Mouse (Mus musculus) forebrain, postnatal 0 days (tissue): ENCODE data around the gene Fam69a. TPM values are rescaled to one million over a fixed set of nuclear protein-coding genes. Genes with fewer than 3 reads are reported as not detected.
"Not testable (repeated sequence)": the region's sequence is repeated elsewhere in the genome, so short reads cannot be mapped to it uniquely, and the experiment has no call there.

Experiments used
- ATAC-seq: fragments of 200-750 bp; cut with Nextera tagmentation; 2 replicates; pipeline ENCODE4 v1.8.0; 2017; ENCODE audit warnings: mild to moderate bottlenecking, moderate library complexity
- DNase-seq: peaks from one replicate; pipeline ENCODE4 v3.0.0-alpha.2; 2015
- H3K27ac ChIP-seq: fragments of 300-500 bp; sonication (generic); 2 replicates; pipeline ENCODE4 v1.5.1; 2014; ENCODE audit warnings: low read depth, mild to moderate bottlenecking, antibody characterized with exemption, low read length, moderate library complexity, mixed read lengths
- H3K27me3 ChIP-seq: fragments of 300-500 bp; sonication (generic); 2 replicates; pipeline ENCODE4 v1.6.1; 2014; ENCODE audit warnings: mild to moderate bottlenecking, low read length, mixed read lengths; ENCODE audit not compliant: insufficient read depth
- H3K36me3 ChIP-seq: fragments of 300-500 bp; sonication (generic); 2 replicates; pipeline ENCODE4 v1.6.1; 2014; ENCODE audit warnings: mild to moderate bottlenecking, moderate library complexity; ENCODE audit not compliant: insufficient read depth
- H3K4me1 ChIP-seq: fragments of 300-500 bp; sonication (generic); 2 replicates; pipeline ENCODE4 v1.6.1; 2014; ENCODE audit warnings: antibody characterized with exemption; ENCODE audit not compliant: insufficient read depth
- H3K4me2 ChIP-seq: fragments of 300-500 bp; sonication (generic); 2 replicates; pipeline ENCODE4 v1.6.1; 2014; ENCODE audit warnings: low read depth, mild to moderate bottlenecking, moderate library complexity
- H3K4me3 ChIP-seq: fragments of 300-500 bp; sonication (generic); 2 replicates; pipeline ENCODE4 v1.5.1; 2014; ENCODE audit warnings: low read depth, low read length, mixed read lengths
- H3K9ac ChIP-seq: fragments of 300-500 bp; sonication (generic); 2 replicates; pipeline ENCODE4 v1.6.1; 2014; ENCODE audit warnings: mild to moderate bottlenecking
- H3K9me3 ChIP-seq: fragments of 300-500 bp; sonication (generic); 2 replicates; pipeline ENCODE4 v1.6.1; 2016; ENCODE audit warnings: low read length
- CTCF ChIP-seq: sonication (generic); IDR thresholded peaks from 2 replicates; pipeline ENCODE4 v1.5.1; 2016; ENCODE audit warnings: antibody characterized with exemption, control low read depth, low read depth
- WGBS: fragments of 180-500 bp; shearing (Covaris S2); extraction: QIAGEN DNeasy Blood & Tissue Kit; methylation state at CpG from one replicate; pipeline ENCODE4 v1.1.7; 2014; 5-methylcytosine and 5-hydroxymethylcytosine counted together
- polyA plus RNA-seq: library from polyadenylated mRNA; unstranded; fragments of >200 nt; fragmentation: Nextera tagmentation; extraction: Ambion mirVana; gene quantifications from 2 replicates; pipeline ENCODE4 v1.2.1, GENCODE M21; 2015
- total RNA-seq: library from RNA; depleted of rRNA; stranded (reverse); fragments of >200 nt; gene quantifications from 2 replicates; pipeline ENCODE4 v1.2.3, GENCODE M21; 2014; rRNA removed

Fam69a gene
- total RNA-seq, result 23.9 and 28.5 TPM in 2 replicates
- polyA plus RNA-seq, result 47.8 and 60.9 TPM in 2 replicates

GRCm38 (mm10) chr5:107986967-107987834 lies at the start of gene Fam69a:
TSS of gene Fam69a (minus strand) at chr5:107987085.
- Histone ChIP-seq H3K27me3 (no peaks in the 10 kb centered on the region), H3K4me2 (peak within 1 kb of the TSS; percentile 54), H3K9ac (peak within 1 kb of the TSS; percentile 92), H3K36me3 (no peaks in the 10 kb centered on the region), H3K4me3 (peak within 1 kb of the TSS; percentile 82), H3K27ac (peak within 1 kb of the TSS; percentile 96), H3K9me3 (no peaks in the 10 kb centered on the region), H3K4me1 (no peaks in the 10 kb centered on the region)
- DNase-seq, result peak; percentile 98
- no peak for TF ChIP-seq CTCF
- ATAC-seq, result peak; percentile 92
- under 1% methylated on average over 77 of the region's 91 CpGs for WGBS

GRCm38 (mm10) chr5:108035523-108035922 lies 48.6 kb upstream of the Fam69a start:
- no peak overlapping the region for H3K4me2 ChIP-seq
- DNase-seq, result no peak
- no peak for TF ChIP-seq CTCF
- WGBS, result 16% methylated on average over 2 of the region's 2 CpGs
- H3K27ac ChIP-seq, result no peak overlapping the region
- no peaks in the 10 kb centered on the region for H3K9me3 ChIP-seq
- no peaks in the 10 kb centered on the region for H3K36me3 ChIP-seq
- ATAC-seq, result no peak
- no peak overlapping the region for H3K9ac ChIP-seq
- no peak overlapping the region for H3K4me3 ChIP-seq
- H3K4me1 ChIP-seq, result no peaks in the 10 kb centered on the region
- no peaks in the 10 kb centered on the region for H3K27me3 ChIP-seq

GRCm38 (mm10) chr5:108034194-108034593 lies 47.3 kb upstream of the Fam69a start:
- Histone ChIP-seq H3K36me3 (no peaks in the 10 kb centered on the region), H3K4me3 (no peak overlapping the region), H3K9ac (no peak overlapping the region), H3K4me1 (no peaks in the 10 kb centered on the region), H3K4me2 (no peak overlapping the region), H3K9me3 (no peaks in the 10 kb centered on the region), H3K27me3 (no peaks in the 10 kb centered on the region), H3K27ac (no peak overlapping the region)
- peak; percentile 70 for TF ChIP-seq CTCF
- 31% methylated on average over 4 of the region's 4 CpGs for WGBS
- peak; percentile 43; the same call in 1 of the 2 replicates for ATAC-seq
- peak; percentile 78 for DNase-seq

- no peaks in the 10 kb centered on the region for H3K9me3 ChIP-seq
- no peak overlapping the region for H3K27ac ChIP-seq
- H3K4me2 ChIP-seq, result no peak overlapping the region
- ATAC-seq, result no peak
- H3K36me3 ChIP-seq, result no peaks in the 10 kb centered on the region
- no peak overlapping the region for H3K4me3 ChIP-seq
- H3K27me3 ChIP-seq, result no peaks in the 10 kb centered on the region
- TF ChIP-seq CTCF, result no peak
- WGBS, result 89% methylated on average over 4 of the region's 4 CpGs
- no peak overlapping the region for H3K9ac ChIP-seq
- no peak for DNase-seq
- H3K4me1 ChIP-seq, result no peaks in the 10 kb centered on the region
These were observed 44.4 kb upstream of the Fam69a start for GRCm38 (mm10) chr5:108031267-108031666.

GRCm38 (mm10) chr5:108029968-108030367 lies 43.1 kb upstream of the Fam69a start:
- H3K4me3 ChIP-seq, result no peak overlapping the region
- TF ChIP-seq CTCF, result peak; percentile 34
- no peak overlapping the region for H3K27ac ChIP-seq
- no peaks in the 10 kb centered on the region for H3K9me3 ChIP-seq
- 73% methylated on average over 2 of the region's 2 CpGs for WGBS
- DNase-seq (no peak), ATAC-seq (no peak)
- no peak overlapping the region for H3K4me2 ChIP-seq
- no peaks in the 10 kb centered on the region for H3K36me3 ChIP-seq
- H3K4me1 ChIP-seq, result no peaks in the 10 kb centered on the region
- H3K9ac ChIP-seq, result no peak overlapping the region
- H3K27me3 ChIP-seq, result no peaks in the 10 kb centered on the region

GRCm38 (mm10) chr5:108028797-108029536 lies 42.1 kb upstream of the Fam69a start:
- not testable (repeated sequence) for H3K36me3 ChIP-seq, H3K27ac ChIP-seq, H3K27me3 ChIP-seq, ATAC-seq, H3K4me2 ChIP-seq, H3K4me1 ChIP-seq, H3K9ac ChIP-seq, DNase-seq, H3K9me3 ChIP-seq, H3K4me3 ChIP-seq
- WGBS, result 87% methylated on average over 7 of the region's 7 CpGs

GRCm38 (mm10) chr5:108028230-108028629 lies 41.3 kb upstream of the Fam69a start:
- 91% methylated on average over 4 of the region's 4 CpGs for WGBS
- ATAC-seq (no peak), DNase-seq (no peak)
- Histone ChIP-seq H3K36me3 (no peaks in the 10 kb centered on the region), H3K9ac (no peak overlapping the region), H3K4me1 (no peaks in the 10 kb centered on the region), H3K9me3 (no peaks in the 10 kb centered on the region), H3K4me2 (no peak overlapping the region), H3K27ac (no peak overlapping the region), H3K27me3 (no peaks in the 10 kb centered on the region), H3K4me3 (no peak overlapping the region)
- no peak for TF ChIP-seq CTCF
